Mouse (Mus musculus): ENCODE results near the gene Atp11a. TPM values are rescaled to one million over a fixed set of nuclear protein-coding genes. Genes with fewer than 3 reads are reported as not detected.

The Atp11a gene
- 10 to 100 TPM; 52.3 to 65.7 (median 61.4) TPM for total RNA-seq (2022)

DNA sequence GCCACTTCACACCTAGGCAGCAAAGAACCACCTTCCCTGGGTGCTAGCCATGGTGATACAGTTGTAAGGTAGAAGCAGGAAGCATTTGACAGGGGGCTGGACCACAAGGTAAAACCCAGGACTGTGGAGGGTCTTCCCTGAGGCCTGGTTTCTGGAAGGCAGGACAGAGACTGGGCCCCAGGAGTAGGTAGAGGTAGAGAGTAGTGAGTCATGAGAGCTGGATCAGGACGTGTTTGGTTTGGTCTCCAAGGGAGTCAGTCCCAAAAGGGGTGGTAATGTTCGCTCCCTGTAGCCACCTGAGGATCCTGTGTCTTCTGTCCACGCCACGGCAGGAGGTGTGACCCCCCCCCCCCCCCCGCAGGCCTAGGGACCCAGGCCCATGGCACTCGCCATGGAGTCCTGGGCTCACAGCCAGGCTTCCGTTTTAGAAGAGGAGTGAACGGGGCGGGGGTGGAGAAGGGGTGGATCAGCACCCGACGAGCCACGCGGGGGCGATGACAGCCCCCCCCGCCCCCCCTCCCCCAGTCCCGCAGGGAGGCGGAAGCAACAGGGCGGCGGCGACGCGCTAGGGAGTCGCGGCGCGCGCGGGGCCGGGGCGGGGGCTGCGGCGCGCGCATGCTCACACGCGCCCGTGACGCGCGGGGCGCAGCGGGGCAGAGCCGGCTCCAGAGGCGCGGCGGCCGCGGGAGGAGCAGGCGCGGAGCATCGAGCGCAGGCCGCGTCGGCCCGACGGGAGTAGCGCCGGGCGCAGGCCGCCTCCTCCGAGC lies at the start of gene Atp11a:
Gene Atp11a (plus strand): TSS at position 624 of the 767 bp plus-strand sequence.
- peak in 1 of 2 experiments; percentile 67 for DNase-seq (ENCODE audit: low spot score in 2 of 2)

GRCm38 (mm10) chr8:12711623-12712022 lies 45.2 kb upstream of the Atp11a start:
- DNase-seq (ENCODE audit: low spot score in 2 of 2) = no peak

DNA sequence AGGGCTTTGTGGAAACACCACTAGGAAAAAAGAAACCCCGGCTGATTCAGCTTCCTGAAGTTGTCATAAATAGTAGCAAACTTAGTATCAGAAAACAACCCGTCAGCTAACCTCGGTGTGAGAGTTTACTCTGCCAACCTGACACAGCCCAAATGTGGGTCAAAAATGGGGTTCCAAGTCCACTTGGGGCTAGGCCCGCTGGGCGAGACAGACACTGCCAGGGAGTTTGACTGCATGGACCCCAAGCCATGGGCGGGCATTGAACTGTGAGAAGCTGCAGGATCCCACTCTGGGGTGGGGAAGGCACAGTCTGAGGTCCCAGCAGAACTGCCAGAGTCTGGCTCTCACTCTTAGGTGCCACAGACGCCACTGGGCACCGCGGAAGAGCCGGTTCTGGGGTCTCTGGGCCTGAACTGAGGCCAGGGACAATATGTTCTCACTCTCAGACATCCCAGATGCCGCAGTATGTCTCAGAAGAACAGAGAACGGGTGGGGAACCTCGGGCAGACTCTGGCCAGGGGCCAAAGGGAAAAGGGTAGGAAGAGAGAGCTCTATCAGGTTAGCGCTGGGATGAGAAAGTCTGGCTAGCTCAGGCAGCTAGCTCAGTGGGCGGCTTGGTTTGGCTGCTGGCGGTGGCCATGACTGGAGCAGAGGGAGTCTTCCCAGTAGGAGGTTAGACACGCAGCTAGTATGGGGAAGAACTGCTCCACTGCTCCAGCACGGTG lies 40.8 kb upstream of the Atp11a start:
- DNase-seq (ENCODE audit: low spot score in 2 of 2) = no peak

- no peak for DNase-seq (ENCODE audit: low spot score in 2 of 2)
Measured at GRCm38 (mm10) chr8:12719091-12719490, 37.7 kb upstream of the Atp11a start.

GRCm38 (mm10) chr8:12728644-12729043 lies 28.2 kb upstream of the Atp11a start:
- no peak for DNase-seq (ENCODE audit: low spot score in 2 of 2)

DNA sequence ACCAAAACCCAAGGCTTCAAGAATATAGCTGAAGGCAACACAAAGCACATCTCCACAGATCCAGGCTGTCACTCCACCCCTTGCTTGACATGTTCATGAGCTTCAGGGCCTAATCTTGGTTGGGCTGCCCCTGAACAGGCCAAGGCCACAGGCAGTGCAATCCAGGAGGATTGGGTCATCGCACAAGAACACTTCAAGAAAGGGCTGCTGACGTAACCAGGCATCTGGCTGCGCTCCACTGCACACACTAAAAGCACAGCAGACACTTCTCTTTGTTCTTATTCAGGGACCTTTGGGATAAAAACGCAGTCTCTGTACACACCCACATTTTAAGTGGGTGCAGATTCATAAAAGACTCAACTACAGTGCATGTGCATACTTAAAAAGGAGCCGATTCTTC lies 26.0 kb upstream of the Atp11a start:
- DNase-seq (ENCODE audit: low spot score in 2 of 2) = no peak

GRCm38 (mm10) chr8:12732431-12732830 lies 24.4 kb upstream of the Atp11a start:
- DNase-seq (ENCODE audit: low spot score in 2 of 2) = no peak

- no peak for DNase-seq (ENCODE audit: low spot score in 2 of 2)
Measured at GRCm38 (mm10) chr8:12739113-12739512, 17.7 kb upstream of the Atp11a start.

GRCm38 (mm10) chr8:12743390-12743789 lies 13.4 kb upstream of the Atp11a start:
- no peak for DNase-seq (ENCODE audit: low spot score in 2 of 2)

GRCm38 (mm10) chr8:12748183-12748582 lies 8.6 kb upstream of the Atp11a start:
- DNase-seq (ENCODE audit: low spot score in 2 of 2) = no peak

- DNase-seq (ENCODE audit: low spot score in 2 of 2) = no peak
Measured at GRCm38 (mm10) chr8:12749116-12749515, 7.7 kb upstream of the Atp11a start.

GRCm38 (mm10) chr8:12753054-12753453 lies 3.8 kb upstream of the Atp11a start:
- no peak for DNase-seq (ENCODE audit: low spot score in 2 of 2)

- no peak for DNase-seq (ENCODE audit: low spot score in 2 of 2)
Measured at GRCm38 (mm10) chr8:12754115-12754514, 2.7 kb upstream of the Atp11a start.

DNA sequence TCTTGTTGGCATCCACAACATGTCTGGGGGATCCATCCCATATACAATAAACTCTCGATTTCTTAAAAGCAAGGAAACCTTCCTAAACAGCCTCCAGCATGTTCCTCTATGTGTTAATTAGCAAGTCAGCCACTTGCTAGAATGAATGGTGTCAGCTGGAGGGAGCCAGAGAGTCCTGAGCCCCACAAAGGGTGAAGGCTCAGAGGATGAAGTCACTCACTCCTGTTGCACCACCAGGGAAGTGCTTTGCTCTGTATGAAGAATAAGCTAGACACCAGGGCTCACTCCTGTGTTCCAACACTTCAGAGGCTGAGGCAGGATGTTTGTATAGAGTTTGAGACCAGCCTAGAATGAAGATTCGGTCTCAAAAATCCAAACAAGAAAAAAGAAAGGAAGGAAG lies 1.5 kb upstream of the Atp11a start:
- no peak for DNase-seq (ENCODE audit: low spot score in 2 of 2)

- DNase-seq (ENCODE audit: low spot score in 2 of 2) = no peak
Measured at GRCm38 (mm10) chr8:12755826-12756225, 988 bp upstream of the Atp11a start.

DNA sequence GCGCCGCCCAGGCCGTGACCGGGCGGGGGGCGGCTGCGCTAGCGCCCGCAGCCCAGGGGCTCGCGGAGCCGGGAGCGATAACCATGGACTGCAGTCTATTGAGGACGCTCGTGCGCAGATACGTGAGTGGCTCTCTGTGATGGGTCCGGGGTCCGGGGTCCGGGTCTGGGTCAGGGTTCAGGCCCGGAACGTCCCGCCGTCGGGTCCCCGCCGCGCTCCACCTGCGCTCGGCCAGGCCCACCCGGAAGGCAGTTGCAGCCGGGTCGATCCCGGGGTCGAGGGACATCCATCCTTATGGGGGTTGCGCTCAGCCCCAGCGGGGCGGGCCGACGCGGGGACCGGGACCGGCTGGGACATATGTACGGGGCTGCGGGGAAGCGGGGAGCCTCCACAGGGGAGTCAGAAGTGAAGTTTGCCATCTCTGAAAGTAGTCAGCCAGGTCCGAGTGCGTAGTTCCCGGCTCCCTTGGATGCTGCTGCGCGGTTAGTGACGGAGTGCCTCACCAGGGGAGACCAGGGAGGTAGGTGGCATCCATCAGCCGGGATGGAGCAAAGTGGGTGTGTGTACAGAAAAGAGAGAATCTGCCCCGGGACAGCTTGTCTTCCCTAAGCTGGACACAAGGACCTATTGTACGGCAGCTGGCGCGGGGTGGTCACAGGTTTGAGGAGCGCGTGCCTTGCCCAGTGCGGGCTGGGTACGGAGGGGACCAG lies 572 bp downstream of the Atp11a start:
- no peak for DNase-seq (ENCODE audit: low spot score in 2 of 2)

- no peak for DNase-seq (ENCODE audit: low spot score in 2 of 2)
Measured at GRCm38 (mm10) chr8:12759963-12760362, 3.1 kb downstream of the Atp11a start.

- DNase-seq (ENCODE audit: low spot score in 2 of 2) = no peak
Measured at GRCm38 (mm10) chr8:12761873-12762272, 5.1 kb downstream of the Atp11a start.

GRCm38 (mm10) chr8:12763565-12764108 lies 6.8 kb downstream of the Atp11a start:
- DNase-seq (ENCODE audit: low spot score in 2 of 2) = no peak

DNA sequence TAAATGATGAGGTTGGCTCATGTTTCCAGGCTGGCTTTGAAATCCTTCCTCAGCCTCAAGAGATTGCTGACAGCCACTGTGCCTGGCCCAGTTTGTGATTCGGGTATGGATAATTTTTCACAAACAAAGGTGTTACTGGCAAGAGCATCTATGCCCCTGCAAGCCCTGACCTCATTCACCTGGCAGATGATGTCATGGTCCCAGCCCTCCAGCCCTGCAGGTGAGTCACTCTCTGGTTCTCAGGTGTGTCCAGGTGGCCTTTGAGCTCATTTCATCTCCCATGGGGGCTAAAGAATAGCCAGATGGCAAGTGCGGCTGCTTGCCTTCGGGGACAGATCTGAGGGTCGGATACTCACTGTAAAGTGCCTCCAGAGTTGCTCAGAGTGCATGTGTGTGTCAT lies 8.2 kb downstream of the Atp11a start:
- no peak for DNase-seq (ENCODE audit: low spot score in 2 of 2)

DNA sequence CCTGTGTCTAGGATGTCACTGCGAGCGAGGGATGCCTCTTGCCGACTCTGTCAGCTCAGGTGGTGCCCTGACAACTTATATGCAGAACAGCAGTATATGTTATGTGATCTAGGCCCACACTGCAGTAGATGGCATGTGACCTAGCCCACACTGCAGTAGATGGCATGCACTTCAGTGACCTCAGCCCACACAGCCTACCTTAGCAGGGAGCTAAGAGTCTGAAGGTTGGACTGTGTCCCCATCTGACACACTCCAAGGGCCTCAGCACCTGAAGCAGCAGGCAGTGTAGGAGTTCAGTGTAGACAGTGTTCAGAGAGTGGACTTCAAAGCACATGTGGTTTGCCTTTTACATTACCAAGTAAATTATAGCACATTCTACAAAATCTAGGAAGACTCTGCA lies 10.4 kb downstream of the Atp11a start:
- no peak for DNase-seq (ENCODE audit: low spot score in 2 of 2)

DNA sequence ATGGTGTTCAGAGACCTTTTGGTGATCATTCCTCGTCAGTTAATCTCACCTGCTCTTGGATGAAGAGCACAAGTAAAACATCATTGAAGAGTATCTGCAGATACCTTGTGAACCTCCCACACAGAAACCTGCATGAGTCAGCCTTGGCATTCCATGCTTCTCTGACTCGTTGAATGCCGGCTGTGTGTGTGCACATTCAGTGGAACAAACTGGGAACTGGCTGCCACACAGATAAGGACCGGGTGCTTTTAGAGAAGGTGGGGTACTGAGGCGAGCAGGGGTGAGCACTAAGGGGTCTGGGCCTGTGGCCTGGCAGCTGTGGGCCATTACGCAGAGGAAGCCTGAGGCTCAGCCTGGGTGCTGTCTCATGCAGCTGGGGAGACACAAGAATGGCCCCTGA lies 11.9 kb downstream of the Atp11a start:
- DNase-seq (ENCODE audit: low spot score in 2 of 2) = peak in 1 of 2 experiments; percentile 53
